Mouse (Mus musculus): Measurements from ENCODE around the gene Chad. TPM values are rescaled to one million over a fixed set of nuclear protein-coding genes. Genes with fewer than 3 reads are reported as not detected.

Gene Chad
- total RNA-seq, 1 experiment from 2014 or later = not detected

DNA sequence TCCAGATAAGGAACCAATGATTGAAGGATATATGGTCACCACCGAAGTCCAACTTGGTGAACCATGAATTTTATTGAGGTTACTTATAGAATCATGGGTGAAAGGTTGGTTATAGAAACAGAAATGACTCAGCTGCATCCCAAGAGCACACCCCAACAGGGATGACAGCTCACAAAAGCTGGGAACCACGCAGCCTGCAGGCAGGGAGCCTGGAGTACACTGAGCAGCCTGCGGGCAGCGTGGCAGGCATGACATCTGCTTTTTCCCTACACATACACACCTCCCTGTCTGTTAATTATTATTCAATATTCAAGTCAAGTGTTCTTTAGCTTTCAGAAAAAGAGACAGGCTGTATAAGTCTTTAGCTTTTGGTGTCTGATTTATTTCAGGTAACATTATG lies 49.8 kb downstream of the Chad start:
- ATAC-seq (replicated peaks; ENCODE audit: low read depth, poor library complexity, severe bottlenecking) = no peak

DNA sequence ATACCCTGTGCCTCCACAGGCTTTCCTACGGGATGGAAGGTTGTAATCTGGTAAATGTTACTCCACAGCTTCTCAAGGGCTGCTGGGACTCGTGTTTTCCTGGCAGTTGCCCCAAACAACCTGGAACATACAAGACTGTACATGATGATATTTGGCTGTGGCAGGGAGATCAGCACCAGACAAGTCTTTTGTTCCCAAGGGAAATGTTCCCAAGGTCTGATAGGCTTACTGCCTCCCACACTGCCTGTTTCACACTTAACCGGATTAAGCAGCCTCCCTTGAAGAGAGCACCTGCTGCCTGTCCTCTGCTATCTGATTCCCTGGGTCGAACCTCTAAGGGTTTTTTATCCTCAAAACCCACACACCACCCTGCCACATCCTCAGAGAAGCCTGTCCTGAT lies 50.6 kb downstream of the Chad start:
- no peak for ATAC-seq (replicated peaks; ENCODE audit: low read depth, poor library complexity, severe bottlenecking)

DNA sequence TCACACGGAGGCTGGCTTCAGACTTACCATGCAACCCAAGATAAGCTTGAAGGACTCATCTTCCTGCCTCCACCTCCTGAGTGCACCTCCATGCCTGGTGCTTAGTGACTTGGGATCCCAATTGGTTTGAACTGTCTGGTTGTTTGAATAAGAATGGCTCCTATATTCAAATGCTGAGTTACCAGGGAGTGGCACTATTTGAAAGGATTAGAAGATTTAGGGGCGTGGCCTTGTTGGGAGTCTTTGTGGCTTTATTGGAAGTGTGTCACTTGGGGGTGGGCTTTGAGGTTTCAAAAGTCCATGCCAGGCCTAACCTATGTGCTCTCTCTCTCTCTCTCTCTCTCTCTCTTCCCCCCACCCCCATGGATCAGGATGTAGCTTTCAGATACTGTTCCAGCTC lies 52.8 kb downstream of the Chad start:
- ATAC-seq (replicated peaks; ENCODE audit: low read depth, poor library complexity, severe bottlenecking) = no peak

Other genes with a start within 250 kb of the Chad start
- 345 and 486 TPM in 2 replicates for gene Luc7l3, start 243.1 kb upstream of the Chad start, total RNA-seq (2017)
- 32.2 and 56.7 TPM in 2 replicates for gene Ankrd40, start 237.0 kb upstream of the Chad start, total RNA-seq (2017)
- 0.27 TPM in 1 of 2 replicates, not detected in the other for gene Abcc3, start 172.1 kb upstream of the Chad start, total RNA-seq (2017)
- gene Cacna1g, start 90.8 kb upstream of the Chad start, total RNA-seq (2017) = 0.34 TPM in 1 of 2 replicates, not detected in the other
- not detected in 2 replicates for gene Spata20, start 78.9 kb upstream of the Chad start, total RNA-seq (2017)
- not detected in 2 replicates for gene Epn3, start 65.1 kb upstream of the Chad start, total RNA-seq (2017)
- gene Mycbpap, start 43.3 kb upstream of the Chad start, total RNA-seq (2017) = 0.55 and 10.8 TPM in 2 replicates
- 6.2 and 10.6 TPM in 2 replicates for gene Rsad1, start 15.8 kb upstream of the Chad start, total RNA-seq (2017)
- 7.9 and 8.1 TPM in 2 replicates for gene Acsf2, start 36.8 kb downstream of the Chad start, total RNA-seq (2017)
- 149 and 151 TPM in 2 replicates for gene Lrrc59, start 64.7 kb downstream of the Chad start, total RNA-seq (2017)
- gene Mrpl27, start 88.7 kb downstream of the Chad start, total RNA-seq (2017) = 35.0 and 63.6 TPM in 2 replicates
- gene Eme1, start 88.9 kb downstream of the Chad start, total RNA-seq (2017) = 35.2 and 37.9 TPM in 2 replicates
- gene Xylt2, start 112.5 kb downstream of the Chad start, total RNA-seq (2017) = 6.6 and 8.6 TPM in 2 replicates
- gene Gm11541, start 139.5 kb downstream of the Chad start, total RNA-seq (2017) = not detected in 2 replicates
- 0.09 TPM in 1 of 2 replicates, not detected in the other for gene Cdc34b, start 176.7 kb downstream of the Chad start, total RNA-seq (2017)
- not detected in 2 replicates for gene Tmem92, start 217.7 kb downstream of the Chad start, total RNA-seq (2017)

Data from common myeloid progenitor, adult 5-6 weeks (primary cell).